8 mouse cellular contexts compared by ENCODE assay signal in the genomic region with DNA sequence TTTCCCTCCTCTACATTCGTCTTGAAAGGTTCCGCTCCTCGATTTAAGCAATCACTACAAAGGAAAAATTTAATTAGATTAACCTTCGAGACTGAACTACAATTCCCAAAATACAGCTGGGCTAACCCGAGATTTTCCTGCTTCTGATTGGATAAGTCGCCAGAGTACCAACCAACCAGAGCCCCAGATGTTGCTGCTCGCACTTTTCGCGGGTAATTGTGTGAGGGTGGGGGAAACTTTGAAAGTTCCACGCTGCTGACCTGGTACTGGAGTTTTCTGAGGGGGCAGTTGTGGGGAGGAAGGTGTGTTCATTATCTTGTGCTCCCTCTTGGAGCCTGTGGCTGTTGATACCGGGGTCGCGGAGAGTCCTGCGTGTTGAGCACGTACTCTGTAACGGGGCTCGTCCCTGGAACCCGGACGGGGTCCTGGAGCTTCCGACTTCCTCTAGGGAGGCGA. TPM values are rescaled to one million over a fixed set of nuclear protein-coding genes. Genes with fewer than 3 reads are reported as not detected.
DNase-seq lines count a peak whose midpoint lies in the region; ATAC-seq and TF ChIP-seq lines count a peak whose summit lies in the region.

A gene (plus strand): TSS at position 162 of the 456 bp plus-strand sequence.

- WGBS in heart, embryonic 12.5 days = under 1% methylated on average over 21 of the region's 21 CpGs
- 0% methylated on average over 21 of the region's 21 CpGs for WGBS in kidney, postnatal 0 days
- WGBS in liver, embryonic 11.5 days = under 1% methylated on average over 21 of the region's 21 CpGs
- WGBS in stomach, embryonic 14.5 days = 2% methylated on average over 21 of the region's 21 CpGs

- peak within 1 kb of the TSS; percentile 78 for H3K27ac ChIP-seq in heart, embryonic 12.5 days (ENCODE audit: poor library complexity, severe bottlenecking)
- H3K27ac ChIP-seq in kidney, postnatal 0 days = peak within 1 kb of the TSS; percentile 80
- H3K27ac ChIP-seq in liver, embryonic 11.5 days (ENCODE audit: low read depth, low read length) = peak within 1 kb of the TSS; percentile 67; the same call in 1 of the 2 replicates
- no peak within 1 kb of the TSS for H3K27ac ChIP-seq in stomach, embryonic 14.5 days (ENCODE audit: low read length)

- H3K27me3 ChIP-seq in heart, embryonic 12.5 days (replicated peaks) = no peaks in the 10 kb centered on the region
- H3K27me3 ChIP-seq in kidney, postnatal 0 days (ENCODE audit: insufficient read depth, low read length) = no peaks in the 10 kb centered on the region
- no peaks in the 10 kb centered on the region for H3K27me3 ChIP-seq in liver, embryonic 11.5 days (replicated peaks; ENCODE audit: control insufficient read depth, insufficient read depth, low read length)
- no peaks in the 10 kb centered on the region for H3K27me3 ChIP-seq in stomach, embryonic 14.5 days (ENCODE audit: control insufficient read depth, insufficient read depth, low read length)

- no peak for TF ChIP-seq CTCF in kidney, postnatal 0 days (IDR thresholded peaks at IDR 0.05; ENCODE audit: low read depth)

- peaks cover 8% of the 10 kb centered on the region; the same call in 1 of the 2 replicates for H3K36me3 ChIP-seq in heart, embryonic 12.5 days
- no peaks in the 10 kb centered on the region for H3K36me3 ChIP-seq in kidney, postnatal 0 days (ENCODE audit: insufficient read depth, low read length)
- no peaks in the 10 kb centered on the region for H3K36me3 ChIP-seq in liver, embryonic 11.5 days (ENCODE audit: control insufficient read depth, insufficient read depth, low read length)
- H3K36me3 ChIP-seq in stomach, embryonic 14.5 days (ENCODE audit: control insufficient read depth, insufficient read depth, low read length) = no peaks in the 10 kb centered on the region

- DNase-seq in CD4-positive, CD25-positive, alpha-beta regulatory T cell, adult 2 months (ENCODE audit: low read depth, low spot score) = peak; percentile 89
- peak; percentile 80 for DNase-seq in brain, embryonic 18.5 days (ENCODE audit: low read depth, low spot score)
- peak; percentile 97 for DNase-seq in kidney, postnatal 0 days (ENCODE audit: low spot score)
- peak; percentile 81 for DNase-seq in liver, embryonic 11.5 days (ENCODE audit: low spot score)
- peak; percentile 88 for DNase-seq in naive thymus-derived CD4-positive, alpha-beta T cell, adult 2 months (ENCODE audit: low read depth)

- peaks cover 10% of the 10 kb centered on the region for H3K4me1 ChIP-seq in heart, embryonic 12.5 days (replicated peaks)
- 0 out of 2 replicates have a peak, but pooled peaks cover 4% of the 10 kb centered on the region for H3K4me1 ChIP-seq in kidney, postnatal 0 days (replicated peaks; ENCODE audit: insufficient read depth, low read length)
- peaks cover 11% of the 10 kb centered on the region for H3K4me1 ChIP-seq in liver, embryonic 11.5 days (replicated peaks; ENCODE audit: control insufficient read depth, insufficient read depth, low read length)
- peaks cover 6% of the 10 kb centered on the region; the same call in 1 of the 2 replicates for H3K4me1 ChIP-seq in stomach, embryonic 14.5 days (ENCODE audit: control insufficient read depth, insufficient read depth, low read length)

- H3K4me2 ChIP-seq in heart, embryonic 12.5 days = peak within 1 kb of the TSS; percentile 78
- peak within 1 kb of the TSS; percentile 85 for H3K4me2 ChIP-seq in kidney, postnatal 0 days (ENCODE audit: low read length)
- H3K4me2 ChIP-seq in liver, embryonic 11.5 days = peak within 1 kb of the TSS; percentile 78
- H3K4me2 ChIP-seq in stomach, embryonic 14.5 days (replicated peaks; ENCODE audit: low read depth, low read length) = peak within 1 kb of the TSS; percentile 80

- no peaks in the 10 kb centered on the region for H3K9me3 ChIP-seq in heart, embryonic 12.5 days (replicated peaks)
- no peaks in the 10 kb centered on the region for H3K9me3 ChIP-seq in kidney, postnatal 0 days (replicated peaks; ENCODE audit: low read length)
- no peaks in the 10 kb centered on the region for H3K9me3 ChIP-seq in liver, embryonic 11.5 days (ENCODE audit: control insufficient read depth, low read length)
- H3K9me3 ChIP-seq in stomach, embryonic 14.5 days (ENCODE audit: control insufficient read depth, low read depth, low read length) = no peaks in the 10 kb centered on the region

- ATAC-seq in erythroid progenitor cell, adult 5-6 weeks (replicated peaks; ENCODE audit: low FRiP score, poor library complexity, severe bottlenecking) = peak; percentile 85
- peak; percentile 83 for ATAC-seq in heart, embryonic 12.5 days (ENCODE audit: insufficient number of reproducible peaks, low FRiP score)
- ATAC-seq in kidney, postnatal 0 days (replicated peaks; ENCODE audit: low FRiP score, low read depth) = peak; percentile 60
- ATAC-seq in liver, embryonic 11.5 days (replicated peaks; ENCODE audit: low FRiP score) = peak; percentile 85
- peak; percentile 79; the same call in 1 of the 2 replicates for ATAC-seq in stomach, embryonic 14.5 days (ENCODE audit: insufficient number of reproducible peaks, insufficient read depth, low FRiP score, low read depth)

- H3K9ac ChIP-seq in heart, embryonic 12.5 days = peak within 1 kb of the TSS; percentile 81
- peak within 1 kb of the TSS; percentile 75 for H3K9ac ChIP-seq in kidney, postnatal 0 days (ENCODE audit: low read depth, low read length)
- H3K9ac ChIP-seq in liver, embryonic 11.5 days (ENCODE audit: low read depth, low read length) = peak within 1 kb of the TSS; percentile 70
- H3K9ac ChIP-seq in stomach, embryonic 14.5 days (replicated peaks; ENCODE audit: low read depth, low read length) = peak within 1 kb of the TSS; percentile 59

- peak within 1 kb of the TSS; percentile 71 for H3K4me3 ChIP-seq in heart, embryonic 12.5 days
- H3K4me3 ChIP-seq in kidney, postnatal 0 days (replicated peaks; ENCODE audit: low read depth, low read length) = peak within 1 kb of the TSS; percentile 65
- H3K4me3 ChIP-seq in liver, embryonic 11.5 days (ENCODE audit: low read depth, low read length) = peak within 1 kb of the TSS; percentile 85
- H3K4me3 ChIP-seq in stomach, embryonic 14.5 days (ENCODE audit: low read depth, low read length) = peak within 1 kb of the TSS; percentile 79

RNA-seq across cellular contexts. Expression of the gene that starts here (rescaled TPM):
- total RNA-seq in erythroid progenitor cell, adult 5-6 weeks (2015; ENCODE audit: low replicate concordance) = 5.8 and 12.6 TPM in 2 replicates
- 9.5 and 9.6 TPM in 2 replicates for total RNA-seq in erythroid progenitor cell, adult 5-6 weeks (2017; ENCODE audit: low replicate concordance)
- polyA plus RNA-seq in heart, embryonic 12.5 days (2016; fragmentation: Nextera tagmentation; extraction: Ambion mirVana) = 4.5 and 4.6 TPM in 2 replicates
- polyA plus RNA-seq in kidney, postnatal 0 days (2015; fragmentation: Nextera tagmentation; extraction: Ambion mirVana) = 3.9 TPM in 2 replicates
- polyA plus RNA-seq in liver, embryonic 11.5 days (2014; fragmentation: Nextera tagmentation; extraction: Ambion mirVana) = 7.7 and 8.3 TPM in 2 replicates
- polyA plus RNA-seq in stomach, embryonic 14.5 days (2014; fragmentation: Nextera tagmentation; extraction: Ambion mirVana) = 8.4 and 10.3 TPM in 2 replicates
